ENCODE assay signal across 27 mouse cellular contexts in genomic region chr19:19524232-19524631, GRCm38 (mm10).
"Had no signal": no experiment of that assay in that cellular context is flagged by ENCODE, and none has a peak within 500 bp of the region (broad histone marks: within the 10 kb centered on the region; RNA-seq: fewer than 3 reads in every experiment).

No protein-coding gene starts in this region.

- H3K9me3 ChIP-seq: heart, embryonic 13.5 days; heart, embryonic 15.5 days; hindbrain, embryonic 13.5 days; hindbrain, embryonic 15.5 days; kidney, embryonic 15.5 days; limb, embryonic 13.5 days; limb, embryonic 15.5 days; liver, embryonic 12.5 days had no signal

- H3K4me3 ChIP-seq: heart, adult 2 months; heart, embryonic 13.5 days; heart, embryonic 15.5 days; hindbrain, embryonic 13.5 days; hindbrain, embryonic 15.5 days; kidney, embryonic 15.5 days; limb, embryonic 13.5 days; limb, embryonic 15.5 days; liver, embryonic 12.5 days had no signal

- ATAC-seq: hindbrain, postnatal 0 days; intestine, embryonic 16.5 days; liver, embryonic 12.5 days had no signal

- DNase-seq: gastrocnemius, postnatal 14 days; gastrocnemius, postnatal 36 days; heart, adult 11 months; heart, adult 2 months; heart, postnatal 14 days; heart, postnatal 36 days; kidney, adult 11 months; kidney, adult 2 months; kidney, adult 9 months; kidney, postnatal 14 days; kidney, postnatal 36 days; layer of hippocampus, adult 9-11 months; layer of hippocampus, postnatal 36 days; left cerebral cortex, postnatal 4 days had no signal

- H3K36me3 ChIP-seq: heart, embryonic 13.5 days; heart, embryonic 15.5 days; hindbrain, embryonic 13.5 days; hindbrain, embryonic 15.5 days; kidney, embryonic 15.5 days; limb, embryonic 13.5 days; limb, embryonic 15.5 days; liver, embryonic 12.5 days had no signal

- H3K4me2 ChIP-seq: heart, embryonic 11.5 days; heart, embryonic 13.5 days; heart, embryonic 15.5 days; hindbrain, embryonic 13.5 days; hindbrain, embryonic 15.5 days; kidney, embryonic 15.5 days; limb, embryonic 13.5 days; limb, embryonic 15.5 days; liver, embryonic 12.5 days had no signal

- H3K4me1 ChIP-seq: heart, embryonic 15.5 days; hindbrain, embryonic 15.5 days; kidney, embryonic 15.5 days; limb, embryonic 15.5 days; liver, embryonic 12.5 days had no signal

- H3K27me3 ChIP-seq: heart, embryonic 13.5 days; heart, embryonic 15.5 days; hindbrain, embryonic 13.5 days; hindbrain, embryonic 15.5 days; kidney, embryonic 15.5 days; limb, embryonic 13.5 days; limb, embryonic 15.5 days; liver, embryonic 12.5 days had no signal

- H3K9ac ChIP-seq: heart, embryonic 13.5 days; heart, embryonic 15.5 days; hindbrain, embryonic 13.5 days; hindbrain, embryonic 15.5 days; kidney, embryonic 15.5 days; limb, embryonic 13.5 days; limb, embryonic 15.5 days; liver, embryonic 12.5 days; liver, embryonic 14.5 days had no signal

- H3K27ac ChIP-seq: heart, adult 2 months; heart, embryonic 13.5 days; heart, embryonic 15.5 days; hindbrain, embryonic 13.5 days; hindbrain, embryonic 15.5 days; hindbrain, postnatal 0 days; kidney, embryonic 15.5 days; kidney, postnatal 0 days; limb, embryonic 13.5 days; limb, embryonic 15.5 days; liver, embryonic 12.5 days; liver, embryonic 14.5 days had no signal
